Mouse (Mus musculus) monocyte, adult 2 months (primary cell): Measurements from ENCODE around the gene Zfp672.

Experiments
- DNase-seq, 2 experiments: peaks; one replicate each; pipeline ENCODE4 v3.0.0; 2022; ENCODE audit warnings: low spot score in 2 of 2, low read depth in 1 of 2

Zfp672 gene

DNA sequence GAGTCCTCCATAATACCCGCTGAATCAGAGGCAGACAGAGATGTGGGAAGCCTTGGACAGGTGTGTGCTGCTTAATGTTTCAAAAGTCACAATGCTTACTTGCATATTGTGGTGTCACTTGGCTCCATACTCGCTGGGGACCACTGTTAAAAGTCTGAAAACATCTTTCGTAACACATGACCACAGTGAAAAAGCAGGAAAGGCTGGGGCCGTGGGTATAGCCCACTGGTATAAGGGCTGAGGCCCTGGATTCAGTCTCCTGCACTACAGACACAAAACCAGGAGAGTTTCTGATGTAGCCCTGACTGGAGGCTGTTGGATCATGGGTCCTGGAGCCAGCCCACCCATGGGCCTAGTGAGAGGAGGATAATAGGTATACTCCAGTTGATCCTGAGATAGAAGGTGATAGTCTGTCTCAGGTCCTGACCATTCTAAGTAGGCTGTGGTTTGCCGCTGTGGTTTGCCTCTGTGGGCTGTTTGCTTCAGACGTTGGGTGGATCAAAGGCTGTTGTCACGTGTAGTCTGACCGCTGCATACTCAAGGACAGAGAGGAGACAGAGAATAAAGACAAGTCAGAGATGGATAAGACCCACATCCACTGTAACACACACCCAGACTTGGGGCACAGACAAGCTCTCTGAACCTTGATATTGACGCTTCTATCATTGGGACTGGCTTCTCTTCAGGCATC is 40.0 kb downstream of the Zfp672 start:
- DNase-seq = no peak

DNA sequence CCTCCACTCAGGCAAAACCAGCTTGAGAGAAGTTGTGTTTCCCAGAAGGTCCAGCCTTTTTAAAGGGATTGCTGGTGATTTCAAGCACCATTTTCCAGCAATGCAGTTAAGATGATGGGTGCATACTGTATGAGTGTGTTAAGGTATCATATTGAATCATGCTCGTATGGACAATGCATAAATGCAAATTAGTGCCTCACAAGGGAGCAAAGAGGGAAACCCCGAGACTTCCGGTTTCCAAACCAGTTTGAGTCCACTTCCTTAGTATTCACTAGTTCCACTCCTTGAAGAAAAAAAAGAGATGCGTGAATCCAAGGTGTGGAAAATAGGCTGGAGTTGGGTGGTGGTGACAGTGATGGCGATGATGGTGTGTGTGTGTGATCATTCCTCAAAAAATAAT is 47.6 kb downstream of the Zfp672 start:
- DNase-seq = no peak

DNA sequence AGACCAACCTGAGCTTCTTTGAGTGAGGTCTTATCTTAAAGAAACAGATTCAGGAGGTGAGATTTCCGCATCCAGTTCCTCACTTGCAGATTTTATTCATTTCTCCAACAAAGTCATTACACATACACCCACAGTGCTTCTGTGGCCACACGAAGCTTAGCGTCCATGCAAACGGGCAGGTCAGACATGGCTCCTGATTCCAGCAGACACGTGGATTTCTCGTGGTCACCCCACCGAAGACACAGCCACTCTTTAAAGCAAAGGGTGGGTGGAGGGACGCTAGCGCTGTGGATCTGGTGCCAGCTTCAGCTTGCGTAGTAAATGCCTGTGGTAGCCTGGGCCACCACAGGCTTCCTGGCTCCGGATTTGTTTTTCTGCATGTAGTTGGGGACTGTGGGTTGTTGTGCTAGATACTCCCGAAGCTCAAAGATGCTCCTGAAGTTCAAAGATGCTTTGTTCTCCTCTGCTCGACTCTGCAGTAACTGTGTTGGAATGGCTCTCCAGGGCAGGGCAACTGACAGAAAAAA is 48.1 kb downstream of the Zfp672 start:
- DNase-seq = no peak

DNA sequence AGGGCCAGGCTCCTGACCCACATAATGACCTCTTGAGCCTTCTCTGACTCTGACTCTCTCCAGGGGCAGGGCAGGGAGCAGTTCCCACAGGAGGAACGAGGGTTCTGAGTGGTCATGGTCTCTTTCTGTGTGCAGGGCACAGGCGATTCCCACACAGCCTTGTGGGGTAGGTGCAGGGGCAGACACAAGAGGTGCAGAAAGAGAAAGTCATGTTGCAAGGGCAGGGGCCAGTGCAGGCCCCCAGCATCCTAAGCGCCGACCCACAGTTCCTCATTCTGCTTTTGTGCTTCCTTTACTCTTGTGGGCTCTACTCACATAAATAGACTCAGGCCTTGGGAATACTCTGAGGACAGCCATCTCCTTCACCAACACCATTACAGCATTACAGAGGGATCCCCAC is 54.4 kb downstream of the Zfp672 start:
- no peak for DNase-seq

DNA sequence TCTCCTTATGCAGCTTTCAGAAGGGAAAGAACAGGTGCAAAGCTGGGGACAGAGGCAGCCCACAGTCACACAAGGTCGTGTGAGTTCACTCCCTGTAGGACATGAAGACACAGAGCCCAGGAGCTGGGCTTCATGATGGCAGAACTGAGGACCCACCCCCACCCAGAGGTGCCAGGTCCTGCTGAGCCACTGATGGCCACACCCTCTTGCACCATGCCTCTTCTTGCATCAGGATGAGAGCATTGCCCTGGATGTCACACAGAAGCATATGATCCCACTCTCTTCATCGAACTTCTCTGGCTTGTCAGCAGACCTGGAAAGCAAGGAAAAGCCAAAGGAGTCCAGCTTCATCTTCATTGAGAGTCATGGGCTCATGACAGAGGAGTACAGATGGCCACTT is 55.6 kb downstream of the Zfp672 start, which contains the start of gene 4930438A08Rik:
Gene 4930438A08Rik (plus strand): TSS at position 228 of the 400 bp plus-strand sequence.
- no peak for DNase-seq

DNA sequence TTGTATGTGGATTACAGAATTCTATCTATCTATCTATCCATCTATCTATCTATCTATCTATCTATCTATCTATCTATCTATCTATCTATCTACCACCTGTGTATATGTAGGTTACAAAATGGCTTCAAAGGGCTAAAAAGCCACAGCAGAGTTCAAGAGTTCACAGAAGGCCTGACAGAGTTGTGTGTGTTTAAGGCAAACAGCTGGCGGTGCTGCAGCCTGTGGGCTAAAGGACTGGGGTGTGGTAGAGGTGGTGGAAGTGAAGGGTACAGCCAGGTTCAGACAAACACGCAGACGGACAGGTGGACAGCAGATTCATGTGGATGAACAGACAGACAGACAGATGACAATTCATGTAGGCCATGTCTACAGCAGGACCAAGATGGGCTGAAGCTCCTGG is 61.9 kb downstream of the Zfp672 start:
- DNase-seq = no peak
